Mouse (Mus musculus) gastrocnemius, adult 2 months (tissue): ENCODE measurements around the gene Abcb1a. TPM values are rescaled to one million over a fixed set of nuclear protein-coding genes. Genes with fewer than 3 reads are reported as not detected.
"Not testable (repeated sequence)": the region's sequence is repeated elsewhere in the genome, so short reads cannot be mapped to it uniquely, and the experiment has no call there.

Source experiments
- DNase-seq: peaks from one replicate; pipeline ENCODE4 v3.0.0; 2022
- H3K27ac ChIP-seq: fragments of 200-600 bp; 2 replicates; pipeline ENCODE4 v1.8.1; 2022; ENCODE audit warnings: mild to moderate bottlenecking
- H3K4me3 ChIP-seq: fragments of 200-600 bp; 2 replicates; pipeline ENCODE4 v1.8.1; 2022; ENCODE audit warnings: mild to moderate bottlenecking, moderate library complexity
- CTCF ChIP-seq: fragments of 200-600 bp; IDR thresholded peaks from 2 replicates; pipeline ENCODE4 v1.8.1; 2022; ENCODE audit warnings: antibody characterized with exemption, mild to moderate bottlenecking, moderate library complexity
- intact Hi-C: fragments of 180-260 bp; cut with DNase I; formaldehyde crosslinking; loops from one replicate; pipeline ENCODE4 v1.15.1; 2025
- total RNA-seq, 2 experiments: library from RNA; stranded (reverse); gene quantifications; 2 replicates each; pipeline ENCODE4 v1.2.3; 2021

The Abcb1a gene
- total RNA-seq, 2 experiments from 2014 or later = 3.9 to 4.4 TPM

GRCm38 (mm10) chr5:8675262-8675951 lies 15.5 kb downstream of the Abcb1a start:
- no peak overlapping the region for H3K27ac ChIP-seq
- no peak for TF ChIP-seq CTCF
- no peak overlapping the region for H3K4me3 ChIP-seq
- DNase-seq = no peak
- intact Hi-C loops = no loop called here

- Histone ChIP-seq H3K27ac (no peak overlapping the region), H3K4me3 (no peak overlapping the region)
- no peak for DNase-seq
- TF ChIP-seq CTCF = no peak
- intact Hi-C loops = no loop called here
Observed at GRCm38 (mm10) chr5:8675952-8676262, 16.0 kb downstream of the Abcb1a start.

DNA sequence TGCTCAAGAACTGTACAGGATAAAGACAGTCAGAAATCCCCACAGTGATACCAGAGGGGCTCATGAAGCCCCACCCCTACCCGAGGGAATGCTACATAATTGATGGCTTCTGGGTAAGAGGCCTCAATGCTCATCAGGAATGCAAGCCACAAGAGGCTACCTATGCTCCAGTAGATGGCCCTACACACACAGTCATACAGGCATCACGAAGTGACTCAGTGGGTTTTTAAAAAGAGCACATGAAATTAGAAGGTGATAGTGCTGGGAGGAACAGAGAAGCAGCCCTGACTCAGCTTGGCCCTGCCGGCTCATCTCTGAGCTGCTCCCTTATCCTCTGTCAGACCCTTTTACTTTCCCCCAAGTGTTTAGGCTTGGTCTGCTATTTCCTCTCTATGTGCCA lies 21.3 kb downstream of the Abcb1a start:
- intact Hi-C loops = no loop called here
- DNase-seq = no peak
- no peak for TF ChIP-seq CTCF
- Histone ChIP-seq H3K27ac (no peak overlapping the region), H3K4me3 (no peak overlapping the region)

DNA sequence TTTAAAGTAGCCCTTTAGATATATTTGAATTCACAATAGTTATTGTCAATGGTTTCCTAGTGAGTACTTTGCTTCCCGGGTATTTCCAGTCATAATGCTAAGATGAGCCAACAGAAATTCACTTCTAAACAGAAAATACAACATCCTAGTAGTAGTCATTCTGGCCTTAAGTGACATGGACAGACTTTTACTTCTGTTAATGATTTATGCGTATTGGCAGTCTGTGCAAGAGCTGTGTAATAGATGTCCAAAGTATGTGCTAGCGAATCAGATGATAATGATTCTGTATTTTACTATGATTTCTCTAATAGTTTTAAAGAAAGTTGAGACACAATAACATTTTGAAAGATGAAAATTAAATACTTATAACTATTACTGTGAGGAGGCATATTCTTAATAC lies 23.8 kb downstream of the Abcb1a start:
- Histone ChIP-seq H3K27ac (no peak overlapping the region), H3K4me3 (no peak overlapping the region)
- no peak for DNase-seq
- TF ChIP-seq CTCF = no peak
- intact Hi-C loops = no loop called here

- intact Hi-C loops = no loop called here
- H3K27ac ChIP-seq = no peak overlapping the region
- DNase-seq = no peak
- TF ChIP-seq CTCF = no peak
- no peak overlapping the region for H3K4me3 ChIP-seq
Observed at GRCm38 (mm10) chr5:8686071-8686470, 26.2 kb downstream of the Abcb1a start.

GRCm38 (mm10) chr5:8687550-8687949 lies 27.7 kb downstream of the Abcb1a start:
- intact Hi-C loops = no loop called here
- no peak for TF ChIP-seq CTCF
- DNase-seq = no peak
- no peak overlapping the region for H3K27ac ChIP-seq
- H3K4me3 ChIP-seq = no peak overlapping the region

- H3K4me3 ChIP-seq = no peak overlapping the region
- no peak for DNase-seq
- intact Hi-C loops = no loop called here
- no peak for TF ChIP-seq CTCF
- no peak overlapping the region for H3K27ac ChIP-seq
Observed at GRCm38 (mm10) chr5:8716061-8716460, 56.2 kb downstream of the Abcb1a start.

DNA sequence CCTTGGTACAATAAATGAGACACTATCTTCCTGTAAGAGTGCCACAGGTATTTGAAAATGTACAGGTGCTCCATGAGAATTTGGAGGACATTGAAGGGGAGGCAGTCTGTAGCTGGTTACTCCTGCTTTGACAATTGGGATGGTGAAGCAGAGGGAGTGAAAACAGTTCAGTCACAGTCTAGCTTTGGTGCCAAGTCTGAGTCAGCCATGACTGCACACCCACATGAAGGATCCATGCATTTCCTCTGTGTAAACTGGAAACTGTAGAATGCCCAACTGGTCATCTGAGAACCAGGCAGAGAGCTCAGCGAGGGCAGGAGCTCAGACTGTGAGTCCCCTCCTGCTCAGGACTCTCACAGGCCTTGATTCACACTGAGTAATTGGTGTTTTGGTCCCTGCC lies 59.7 kb downstream of the Abcb1a start:
- no peak for DNase-seq
- intact Hi-C loops = no loop called here
- no peak for TF ChIP-seq CTCF

GRCm38 (mm10) chr5:8722224-8722623 lies 62.3 kb downstream of the Abcb1a start:
- TF ChIP-seq CTCF = no peak
- H3K4me3 ChIP-seq = no peak overlapping the region
- intact Hi-C loops = no loop called here
- no peak for DNase-seq
- no peak overlapping the region for H3K27ac ChIP-seq

More for the DNA sequence above, 59.7 kb downstream of the Abcb1a start:
- Histone ChIP-seq H3K27ac (no peak overlapping the region), H3K4me3 (no peak overlapping the region)

DNA sequence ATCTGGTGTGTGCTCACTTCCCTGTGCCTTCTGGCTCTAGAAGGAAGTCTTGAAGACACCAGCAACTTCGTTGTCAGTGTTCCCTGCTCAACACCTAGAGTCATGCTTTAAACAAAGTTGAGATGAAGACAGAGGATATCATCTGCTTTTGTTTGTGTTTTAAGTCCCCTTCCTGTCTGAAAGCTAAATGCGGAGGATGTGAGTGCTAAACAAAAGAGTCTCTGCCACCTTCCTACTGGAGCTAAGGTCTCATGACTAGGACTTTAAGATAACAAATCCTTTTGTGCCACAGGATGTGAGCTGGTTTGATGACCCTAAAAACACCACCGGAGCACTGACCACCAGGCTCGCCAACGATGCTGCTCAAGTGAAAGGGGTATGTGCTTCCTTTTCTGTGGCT lies 63.0 kb downstream of the Abcb1a start:
- intact Hi-C loops = no loop called here

GRCm38 (mm10) chr5:8727760-8728159 lies 67.9 kb downstream of the Abcb1a start:
- intact Hi-C loops = no loop called here
- Histone ChIP-seq H3K4me3 (no peak overlapping the region), H3K27ac (no peak overlapping the region)
- DNase-seq = no peak
- no peak for TF ChIP-seq CTCF

More for the DNA sequence above, 63.0 kb downstream of the Abcb1a start:
- Histone ChIP-seq H3K4me3 (no peak overlapping the region), H3K27ac (no peak overlapping the region)
- DNase-seq = no peak
- TF ChIP-seq CTCF = no peak

- intact Hi-C loops = no loop called here
- TF ChIP-seq CTCF = no peak
- no peak overlapping the region for H3K27ac ChIP-seq
- H3K4me3 ChIP-seq = no peak overlapping the region
- no peak for DNase-seq
Observed at GRCm38 (mm10) chr5:8732639-8733038, 72.8 kb downstream of the Abcb1a start.

- intact Hi-C loops, H3K27ac ChIP-seq, DNase-seq, H3K4me3 ChIP-seq: not testable (repeated sequence)
Observed at GRCm38 (mm10) chr5:8733307-8733706, 73.4 kb downstream of the Abcb1a start.

DNA sequence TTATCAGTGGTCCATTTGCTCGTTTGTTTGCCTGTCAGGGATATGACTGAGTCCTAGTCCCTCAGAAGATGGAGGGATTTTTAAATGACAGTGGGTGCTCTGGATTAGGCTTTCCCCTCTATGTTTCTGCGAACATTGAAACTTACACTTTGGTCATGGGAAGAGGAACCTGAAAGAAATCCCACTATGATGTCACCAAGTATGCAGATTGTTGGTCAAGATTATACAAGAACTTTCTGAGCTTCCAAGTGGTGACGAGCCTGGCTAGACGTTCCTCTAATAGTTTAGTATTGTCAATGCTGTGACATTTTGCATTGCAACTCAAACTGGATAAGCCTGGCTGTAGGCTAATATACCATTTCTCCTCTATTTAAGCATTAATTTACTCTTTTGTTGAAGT lies 76.5 kb downstream of the Abcb1a start:
- H3K27ac ChIP-seq = no peak overlapping the region
- no peak overlapping the region for H3K4me3 ChIP-seq
- intact Hi-C loops = no loop called here
- DNase-seq = no peak
- TF ChIP-seq CTCF = no peak
